Mouse (Mus musculus) kidney, adult 2 months (tissue): Measurements from ENCODE around the gene Spen.

Experiments
- CTCF ChIP-seq: fragments of 200-500 bp; conservative IDR thresholded peaks from 2 replicates; pipeline ENCODE4 v1.5.1; 2011; ENCODE audit warnings: low read depth, mild to moderate bottlenecking, control low read depth, low read length, moderate library complexity, mixed read lengths; ENCODE audit not compliant: insufficient read depth, insufficient read length
- POLR2A ChIP-seq: fragments of 200-500 bp; IDR thresholded peaks from one replicate; pipeline ENCODE4 v1.6.1; 2011; ENCODE audit warnings: low read depth, low read length, control low read depth

GRCm38 (mm10) chr4:141468576-141468975, 69.8 kb downstream of the Spen start:
- no peak for TF ChIP-seq CTCF
- no peak for TF ChIP-seq POLR2A
